Mouse (Mus musculus) limb, embryonic 15.5 days (tissue): ENCODE data around the gene Arl15. TPM values are rescaled to one million over a fixed set of nuclear protein-coding genes. Genes with fewer than 3 reads are reported as not detected.
A peak's percentile ranks its signal among the peaks of the same experiment; 100 is the strongest.

Source experiments
- ATAC-seq: fragments of 200-750 bp; cut with Nextera tagmentation; 2 replicates; pipeline ENCODE4 v1.8.0; 2017; ENCODE audit warnings: low read depth, moderate TSS enrichment; ENCODE audit not compliant: insufficient number of reproducible peaks, low FRiP score, low TSS enrichment
- H3K27ac ChIP-seq: fragments of 300-500 bp; sonication (generic); 2 replicates; pipeline ENCODE4 v1.5.1; 2015; ENCODE audit warnings: moderate library complexity, mild to moderate bottlenecking, inconsistent platforms
- H3K27me3 ChIP-seq: fragments of 300-500 bp; sonication (generic); 2 replicates; pipeline ENCODE4 v1.6.1; 2015; ENCODE audit warnings: inconsistent platforms
- H3K36me3 ChIP-seq: fragments of 300-500 bp; sonication (generic); 2 replicates; pipeline ENCODE4 v1.6.1; 2015; ENCODE audit warnings: inconsistent platforms
- H3K4me1 ChIP-seq: fragments of 300-500 bp; sonication (generic); 2 replicates; pipeline ENCODE4 v1.6.1; 2015; ENCODE audit warnings: inconsistent platforms
- H3K4me2 ChIP-seq: fragments of 300-500 bp; sonication (generic); 2 replicates; pipeline ENCODE4 v1.6.1; 2015; ENCODE audit warnings: mild to moderate bottlenecking, inconsistent platforms
- H3K4me3 ChIP-seq: fragments of 300-500 bp; sonication (generic); 2 replicates; pipeline ENCODE4 v1.5.1; 2015; ENCODE audit warnings: mild to moderate bottlenecking, inconsistent platforms
- H3K9ac ChIP-seq: fragments of 300-500 bp; sonication (generic); 2 replicates; pipeline ENCODE4 v1.6.1; 2015; ENCODE audit warnings: inconsistent platforms
- H3K9me3 ChIP-seq: fragments of 300-500 bp; sonication (generic); 2 replicates; pipeline ENCODE4 v1.6.1; 2016; ENCODE audit warnings: inconsistent platforms
- WGBS: fragments of 180-500 bp; shearing (Covaris S2); methylation state at CpG from one replicate; pipeline ENCODE4 v1.1.7; 2015; 5-methylcytosine and 5-hydroxymethylcytosine counted together
- polyA plus RNA-seq: library from polyadenylated mRNA; unstranded; fragments of >200 nt; fragmentation: Nextera tagmentation; extraction: Ambion mirVana; gene quantifications from 2 replicates; pipeline ENCODE4 v1.2.1, GENCODE M21; 2015

Gene Arl15
- polyA plus RNA-seq, 1 experiment from 2014 or later = 10.8 TPM

- 50% methylated on average over 15 of the region's 15 CpGs for WGBS
- H3K4me1 ChIP-seq = peaks cover 3% of the 10 kb centered on the region
- no peak overlapping the region for H3K27ac ChIP-seq
- H3K9ac ChIP-seq = no peak overlapping the region
- H3K27me3 ChIP-seq = no peaks in the 10 kb centered on the region
- H3K4me3 ChIP-seq = no peak overlapping the region
- H3K4me2 ChIP-seq = no peak overlapping the region
- no peaks in the 10 kb centered on the region for H3K36me3 ChIP-seq
- ATAC-seq = no peak
- no peaks in the 10 kb centered on the region for H3K9me3 ChIP-seq
These were observed 350.0 kb downstream of the Arl15 start for GRCm38 (mm10) chr13:114144052-114145046.

GRCm38 (mm10) chr13:114145249-114145648 is 350.9 kb downstream of the Arl15 start:
- no peak for ATAC-seq
- no peaks in the 10 kb centered on the region for H3K27me3 ChIP-seq
- no peak overlapping the region for H3K4me3 ChIP-seq
- H3K9me3 ChIP-seq = no peaks in the 10 kb centered on the region
- no peak overlapping the region for H3K9ac ChIP-seq
- 89% methylated on average over 8 of the region's 8 CpGs for WGBS
- no peaks in the 10 kb centered on the region for H3K36me3 ChIP-seq
- H3K4me1 ChIP-seq = no peaks in the 10 kb centered on the region
- no peak overlapping the region for H3K27ac ChIP-seq
- H3K4me2 ChIP-seq = no peak overlapping the region

GRCm38 (mm10) chr13:114150856-114151697 is 356.8 kb downstream of the Arl15 start:
- no peaks in the 10 kb centered on the region for H3K27me3 ChIP-seq
- no peak overlapping the region for H3K4me2 ChIP-seq
- H3K9me3 ChIP-seq = no peaks in the 10 kb centered on the region
- no peak overlapping the region for H3K27ac ChIP-seq
- no peak overlapping the region for H3K4me3 ChIP-seq
- H3K36me3 ChIP-seq = no peaks in the 10 kb centered on the region
- H3K9ac ChIP-seq = no peak overlapping the region
- H3K4me1 ChIP-seq = no peaks in the 10 kb centered on the region
- 78% methylated on average over 16 of the region's 16 CpGs for WGBS
- no peak for ATAC-seq

- H3K9ac ChIP-seq = no peak overlapping the region
- H3K27ac ChIP-seq = no peak overlapping the region
- no peaks in the 10 kb centered on the region for H3K36me3 ChIP-seq
- ATAC-seq = no peak
- H3K9me3 ChIP-seq = no peaks in the 10 kb centered on the region
- no peaks in the 10 kb centered on the region for H3K4me1 ChIP-seq
- H3K4me3 ChIP-seq = no peak overlapping the region
- no peak overlapping the region for H3K4me2 ChIP-seq
- H3K27me3 ChIP-seq = no peaks in the 10 kb centered on the region
- 63% methylated on average over 10 of the region's 10 CpGs for WGBS
These were observed 357.4 kb downstream of the Arl15 start for GRCm38 (mm10) chr13:114151698-114152069.

- no peak for ATAC-seq
- H3K4me3 ChIP-seq = no peak overlapping the region
- H3K36me3 ChIP-seq = no peaks in the 10 kb centered on the region
- no peak overlapping the region for H3K4me2 ChIP-seq
- peaks cover 10% of the 10 kb centered on the region for H3K4me1 ChIP-seq
- WGBS = 54% methylated on average over 12 of the region's 12 CpGs
- no peaks in the 10 kb centered on the region for H3K27me3 ChIP-seq
- H3K9ac ChIP-seq = no peak overlapping the region
- H3K9me3 ChIP-seq = no peaks in the 10 kb centered on the region
- no peak overlapping the region for H3K27ac ChIP-seq
These were observed 362.4 kb downstream of the Arl15 start for GRCm38 (mm10) chr13:114156689-114157088.

- Histone ChIP-seq H3K36me3 (no peaks in the 10 kb centered on the region), H3K4me1 (peaks cover 10% of the 10 kb centered on the region), H3K9me3 (no peaks in the 10 kb centered on the region), H3K4me3 (no peak overlapping the region), H3K9ac (no peak overlapping the region), H3K27ac (no peak overlapping the region), H3K4me2 (no peak overlapping the region), H3K27me3 (no peaks in the 10 kb centered on the region)
- 75% methylated on average over 9 of the region's 9 CpGs for WGBS
- ATAC-seq = no peak
These were observed 363.9 kb downstream of the Arl15 start for GRCm38 (mm10) chr13:114158111-114158730.

GRCm38 (mm10) chr13:114159634-114160391 is 365.5 kb downstream of the Arl15 start:
- WGBS = 36% methylated on average over 13 of the region's 13 CpGs
- H3K4me2 ChIP-seq = no peak overlapping the region
- no peaks in the 10 kb centered on the region for H3K9me3 ChIP-seq
- H3K9ac ChIP-seq = no peak overlapping the region
- no peaks in the 10 kb centered on the region for H3K27me3 ChIP-seq
- no peak overlapping the region for H3K4me3 ChIP-seq
- peak overlapping the region; percentile 38; the same call in 1 of the 2 replicates for H3K27ac ChIP-seq
- ATAC-seq = no peak
- peaks cover 10% of the 10 kb centered on the region for H3K4me1 ChIP-seq
- no peaks in the 10 kb centered on the region for H3K36me3 ChIP-seq

GRCm38 (mm10) chr13:114162753-114163152 is 368.4 kb downstream of the Arl15 start:
- WGBS = 70% methylated on average over 4 of the region's 4 CpGs
- no peak overlapping the region for H3K27ac ChIP-seq
- H3K36me3 ChIP-seq = no peaks in the 10 kb centered on the region
- no peak overlapping the region for H3K4me2 ChIP-seq
- no peak overlapping the region for H3K4me3 ChIP-seq
- H3K4me1 ChIP-seq = peaks cover 17% of the 10 kb centered on the region
- no peaks in the 10 kb centered on the region for H3K27me3 ChIP-seq
- no peak overlapping the region for H3K9ac ChIP-seq
- no peak for ATAC-seq
- no peaks in the 10 kb centered on the region for H3K9me3 ChIP-seq

GRCm38 (mm10) chr13:114165616-114166015 is 371.3 kb downstream of the Arl15 start:
- H3K36me3 ChIP-seq = no peaks in the 10 kb centered on the region
- H3K9me3 ChIP-seq = no peaks in the 10 kb centered on the region
- no peak overlapping the region for H3K4me3 ChIP-seq
- 53% methylated on average over 7 of the region's 7 CpGs for WGBS
- H3K4me2 ChIP-seq = no peak overlapping the region
- H3K9ac ChIP-seq = no peak overlapping the region
- no peak for ATAC-seq
- no peak overlapping the region for H3K27ac ChIP-seq
- H3K27me3 ChIP-seq = no peaks in the 10 kb centered on the region
- H3K4me1 ChIP-seq = peaks cover 7% of the 10 kb centered on the region; the same call in 1 of the 2 replicates

GRCm38 (mm10) chr13:114166439-114167183 is 372.3 kb downstream of the Arl15 start:
- no peaks in the 10 kb centered on the region for H3K9me3 ChIP-seq
- H3K4me1 ChIP-seq = peaks cover 7% of the 10 kb centered on the region; the same call in 1 of the 2 replicates
- no peak overlapping the region for H3K27ac ChIP-seq
- no peaks in the 10 kb centered on the region for H3K27me3 ChIP-seq
- no peak overlapping the region for H3K4me3 ChIP-seq
- no peaks in the 10 kb centered on the region for H3K36me3 ChIP-seq
- no peak for ATAC-seq
- 27% methylated on average over 12 of the region's 12 CpGs for WGBS
- no peak overlapping the region for H3K4me2 ChIP-seq
- H3K9ac ChIP-seq = no peak overlapping the region
